Mouse (Mus musculus) liver, embryonic 14.5 days (tissue): Measurements from ENCODE around the gene Ticam1.

Experiments
- CTCF ChIP-seq: IDR thresholded peaks from 2 replicates; pipeline ENCODE4 v1.5.1; 2016; ENCODE audit warnings: antibody characterized with exemption, low read depth, control low read depth
- EP300 ChIP-seq: IDR thresholded peaks from 2 replicates; pipeline ENCODE4 v1.6.1; 2016; ENCODE audit warnings: antibody characterized with exemption, low read depth

DNA sequence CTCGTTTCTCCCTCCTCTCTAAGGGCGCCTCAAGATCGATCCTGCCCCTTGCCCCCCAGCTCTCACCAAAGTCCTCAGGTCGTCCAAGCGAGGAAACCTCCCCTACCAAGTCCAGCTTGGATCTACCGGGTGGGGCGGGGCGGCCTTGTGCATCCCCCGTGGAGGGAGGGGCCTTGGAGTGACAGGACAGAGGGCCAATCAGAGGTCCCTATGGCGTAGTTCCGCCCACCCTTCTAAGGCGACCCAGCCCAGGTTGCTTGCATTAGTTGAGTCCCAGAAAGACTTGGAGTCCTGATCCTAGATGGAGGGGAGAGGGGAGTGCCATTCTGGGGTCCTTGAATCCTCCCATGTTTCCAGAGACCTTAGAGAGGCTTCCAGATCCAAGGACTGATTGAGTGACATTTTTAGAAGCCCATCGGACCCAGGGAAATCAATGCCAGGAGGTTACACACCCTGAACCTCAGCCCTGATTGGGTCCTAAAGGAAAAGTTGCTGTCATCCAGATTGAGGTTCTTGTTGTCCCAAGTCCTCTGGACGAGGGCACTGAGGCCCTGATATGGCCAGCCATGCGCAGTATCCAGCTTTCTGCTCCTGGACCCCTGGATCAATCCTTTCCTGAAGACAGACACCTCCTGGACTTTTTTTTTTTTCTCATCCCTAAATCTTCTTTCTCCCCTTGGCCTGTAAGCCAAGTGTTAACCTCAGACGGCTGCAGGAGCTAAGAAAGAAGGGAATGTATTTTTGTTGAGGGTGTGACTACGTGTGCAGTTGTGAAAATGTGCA is 14.0 kb upstream of the Ticam1 start:
- TF ChIP-seq EP300, result no peak
- TF ChIP-seq CTCF, result no peak
